Mouse (Mus musculus): ENCODE measurements around the gene Hes5.

The Hes5 gene

DNA sequence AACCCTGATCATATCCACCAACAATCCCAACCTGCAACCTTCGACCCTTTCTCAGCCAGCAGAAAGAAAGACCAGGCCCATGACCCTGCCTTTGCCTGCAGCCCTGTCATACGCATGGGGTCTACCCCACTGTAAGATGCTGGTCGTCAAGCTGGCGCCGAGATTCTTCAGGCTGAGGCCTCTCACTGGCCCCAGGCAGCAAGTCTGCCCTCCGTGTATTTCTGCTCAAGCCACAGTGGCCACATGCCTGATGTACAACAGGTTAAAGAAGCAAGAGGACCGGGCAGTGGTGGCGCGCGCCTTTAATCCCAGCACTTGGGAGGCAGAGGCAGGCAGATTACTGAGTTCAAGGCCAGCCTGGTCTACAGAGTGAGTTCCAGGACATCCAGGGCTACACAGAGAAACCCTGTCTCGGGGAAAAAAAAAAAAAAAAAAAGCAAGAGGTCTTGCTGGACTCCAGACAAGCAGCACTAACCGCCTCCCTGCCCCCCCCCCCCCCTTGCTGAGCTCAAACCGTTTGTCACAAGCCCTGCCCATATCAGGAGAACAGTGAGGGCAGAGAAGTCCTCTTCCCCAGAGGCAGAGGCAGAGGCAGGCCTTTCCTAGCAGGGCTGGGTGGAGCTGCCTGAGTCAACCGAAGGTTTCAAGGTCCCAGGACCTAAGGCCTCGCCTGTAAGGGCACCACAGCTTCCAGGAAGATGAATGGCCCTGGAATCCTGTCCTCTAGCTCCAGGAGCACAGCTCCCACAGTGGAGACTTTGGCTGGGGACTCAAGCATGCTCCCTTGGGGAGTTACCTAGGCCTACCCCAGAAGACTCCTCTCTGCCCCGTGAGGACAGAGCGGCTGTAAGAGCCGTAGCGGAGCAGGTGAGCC, 21.8 kb downstream of the Hes5 start:
- Histone ChIP-seq H3K9me3 (ENCODE audit: low read length) (no peaks in the 10 kb centered on the region), H3K36me3 (ENCODE audit: insufficient read depth, low read length) (peaks cover 48% of the 10 kb centered on the region), H3K4me3 (replicated peaks; ENCODE audit: low read length) (peak overlapping the region; percentile 73; the same call in 1 of the 2 replicates), H3K4me1 (replicated peaks; ENCODE audit: low read depth, low read length) (peaks cover 79% of the 10 kb centered on the region), H3K27me3 (ENCODE audit: insufficient read depth, low read length) (peaks cover 32% of the 10 kb centered on the region)
- TF ChIP-seq NANOG (IDR thresholded peaks at IDR 0.05; ENCODE audit: borderline replicate concordance, low read length): no peak
- TF ChIP-seq POU5F1 (IDR thresholded peaks at IDR 0.05; ENCODE audit: borderline replicate concordance, low read length): no peak
- no peak for TF ChIP-seq CTCF (conservative IDR thresholded peaks at IDR 0.05; ENCODE audit: low read length)

DNA sequence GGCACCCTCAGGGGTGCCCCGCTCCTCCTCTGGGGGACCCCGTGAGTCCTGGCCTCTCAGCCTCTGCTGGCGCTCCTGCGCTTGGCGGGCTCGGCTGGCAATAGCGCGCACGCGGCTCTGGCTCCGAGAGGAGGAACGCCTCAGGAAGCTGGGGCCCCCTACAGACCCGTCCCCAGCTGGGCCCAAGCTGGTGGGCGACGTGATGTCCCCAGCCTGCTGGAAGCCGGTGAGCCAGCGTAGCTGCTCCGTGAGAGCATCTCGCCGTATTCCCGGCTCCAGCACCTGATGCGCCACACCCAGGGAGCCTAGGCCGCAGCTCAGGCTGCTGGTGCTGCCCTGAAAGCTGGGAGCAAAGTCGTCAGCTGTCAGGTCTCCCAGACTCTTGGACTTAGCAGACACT, 23.0 kb downstream of the Hes5 start:
- no peak for TF ChIP-seq CTCF (conservative IDR thresholded peaks at IDR 0.05; ENCODE audit: low read length)
- TF ChIP-seq POU5F1 (IDR thresholded peaks at IDR 0.05; ENCODE audit: borderline replicate concordance, low read length): no peak
- no peak for TF ChIP-seq NANOG (IDR thresholded peaks at IDR 0.05; ENCODE audit: borderline replicate concordance, low read length)
- peaks cover 35% of the 10 kb centered on the region for H3K36me3 ChIP-seq (ENCODE audit: insufficient read depth, low read length)
- H3K27me3 ChIP-seq (ENCODE audit: insufficient read depth, low read length): peaks cover 37% of the 10 kb centered on the region
- H3K4me3 ChIP-seq (replicated peaks; ENCODE audit: low read length): peak overlapping the region; percentile 73
- H3K4me1 ChIP-seq (replicated peaks; ENCODE audit: low read depth, low read length): peaks cover 72% of the 10 kb centered on the region
- no peaks in the 10 kb centered on the region for H3K9me3 ChIP-seq (ENCODE audit: low read length)

DNA sequence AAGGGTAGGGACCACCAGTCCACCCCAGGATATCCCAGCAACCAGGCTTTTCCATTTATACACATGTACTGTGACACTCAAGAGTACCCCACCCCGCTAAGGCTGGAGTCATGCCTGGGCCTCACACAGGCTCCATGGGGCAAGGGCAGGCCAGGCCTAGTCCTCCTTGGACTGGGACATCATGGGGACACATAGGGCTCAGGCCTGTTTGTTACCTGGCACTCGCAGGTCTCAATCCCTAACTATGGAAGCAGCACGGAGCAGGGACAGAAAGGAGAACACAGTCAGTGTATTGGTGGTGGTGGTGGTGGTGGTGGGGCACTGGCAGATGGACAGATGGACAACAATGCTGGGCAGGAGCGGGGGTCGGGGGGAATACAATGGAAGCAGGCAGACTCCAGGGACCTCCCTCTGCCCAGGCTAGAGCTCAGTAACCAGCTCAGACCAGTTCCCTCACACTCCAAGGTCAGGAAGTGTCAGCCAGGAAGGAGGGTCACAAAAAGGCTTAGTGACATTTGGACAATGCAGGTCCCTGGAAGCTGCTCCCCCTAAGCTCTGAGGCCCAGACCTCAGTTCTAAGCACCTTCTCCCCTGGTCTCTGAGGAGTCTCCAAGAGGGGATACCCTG, 24.5 kb downstream of the Hes5 start:
- Histone ChIP-seq H3K9me3 (ENCODE audit: low read length) (no peaks in the 10 kb centered on the region), H3K4me1 (replicated peaks; ENCODE audit: low read depth, low read length) (peaks cover 61% of the 10 kb centered on the region), H3K27me3 (ENCODE audit: insufficient read depth, low read length) (peaks cover 39% of the 10 kb centered on the region), H3K36me3 (ENCODE audit: insufficient read depth, low read length) (peaks cover 20% of the 10 kb centered on the region), H3K4me3 (replicated peaks; ENCODE audit: low read length) (peak overlapping the region; percentile 64)
- TF ChIP-seq CTCF (conservative IDR thresholded peaks at IDR 0.05; ENCODE audit: low read length) (no peak), NANOG (IDR thresholded peaks at IDR 0.05; ENCODE audit: borderline replicate concordance, low read length) (no peak), POU5F1 (IDR thresholded peaks at IDR 0.05; ENCODE audit: borderline replicate concordance, low read length) (no peak)

DNA sequence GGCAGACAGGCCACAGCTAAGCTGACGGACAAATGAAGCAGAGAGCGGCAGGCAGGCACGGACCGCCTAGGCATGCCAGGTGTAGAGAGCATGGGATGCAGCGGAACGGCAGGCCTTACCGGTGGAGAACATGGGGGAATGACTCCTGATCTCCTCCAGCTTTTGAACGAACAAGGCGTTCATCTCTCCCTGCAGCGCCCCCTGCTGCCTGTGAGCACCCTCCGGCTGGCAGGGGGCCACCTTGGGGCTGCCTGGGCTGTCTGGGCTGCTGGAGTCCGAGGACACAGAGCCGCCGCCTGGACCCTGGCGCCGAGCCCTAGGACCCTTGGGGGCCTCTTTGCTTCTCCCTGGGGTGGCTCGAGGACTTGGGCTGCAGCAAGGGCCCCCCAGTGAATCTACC, 25.4 kb downstream of the Hes5 start:
- peaks cover 11% of the 10 kb centered on the region for H3K36me3 ChIP-seq (ENCODE audit: insufficient read depth, low read length)
- peaks cover 55% of the 10 kb centered on the region for H3K4me1 ChIP-seq (replicated peaks; ENCODE audit: low read depth, low read length)
- H3K4me3 ChIP-seq (replicated peaks; ENCODE audit: low read length): peak overlapping the region; percentile 64
- no peaks in the 10 kb centered on the region for H3K9me3 ChIP-seq (ENCODE audit: low read length)
- TF ChIP-seq NANOG (IDR thresholded peaks at IDR 0.05; ENCODE audit: borderline replicate concordance, low read length): no peak
- peak; percentile 35 for TF ChIP-seq CTCF (conservative IDR thresholded peaks at IDR 0.05; ENCODE audit: low read length)
- TF ChIP-seq POU5F1 (IDR thresholded peaks at IDR 0.05; ENCODE audit: borderline replicate concordance, low read length): no peak
- H3K27me3 ChIP-seq (ENCODE audit: insufficient read depth, low read length): peaks cover 39% of the 10 kb centered on the region

DNA sequence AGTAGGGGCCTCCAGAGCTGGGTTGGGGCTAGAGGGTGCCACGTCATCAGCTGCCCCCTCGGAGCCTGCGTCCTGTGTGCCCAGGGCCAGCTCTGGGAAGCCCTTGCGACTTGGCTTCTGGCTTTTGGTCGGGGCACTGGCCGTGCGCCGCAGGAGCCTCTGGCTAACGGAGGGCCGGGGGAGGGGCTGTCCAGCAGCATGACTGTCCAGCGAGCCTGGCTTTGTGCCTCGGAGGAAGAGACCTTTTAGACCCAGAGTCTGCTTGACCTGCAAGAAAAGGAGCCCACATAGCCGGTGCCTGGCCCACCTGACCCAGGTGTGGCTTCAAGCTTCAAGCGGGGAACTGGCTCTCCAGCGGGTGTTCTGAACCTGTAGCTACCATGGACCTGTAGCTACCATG, 26.0 kb downstream of the Hes5 start:
- H3K4me1 ChIP-seq (replicated peaks; ENCODE audit: low read depth, low read length): peaks cover 48% of the 10 kb centered on the region
- H3K9me3 ChIP-seq (ENCODE audit: low read length): no peaks in the 10 kb centered on the region
- H3K4me3 ChIP-seq (replicated peaks; ENCODE audit: low read length): peak overlapping the region; percentile 64
- peaks cover 5% of the 10 kb centered on the region for H3K36me3 ChIP-seq (ENCODE audit: insufficient read depth, low read length)
- TF ChIP-seq CTCF (conservative IDR thresholded peaks at IDR 0.05; ENCODE audit: low read length) (no peak), NANOG (IDR thresholded peaks at IDR 0.05; ENCODE audit: borderline replicate concordance, low read length) (no peak), POU5F1 (IDR thresholded peaks at IDR 0.05; ENCODE audit: borderline replicate concordance, low read length) (no peak)
- peaks cover 39% of the 10 kb centered on the region for H3K27me3 ChIP-seq (ENCODE audit: insufficient read depth, low read length)

DNA sequence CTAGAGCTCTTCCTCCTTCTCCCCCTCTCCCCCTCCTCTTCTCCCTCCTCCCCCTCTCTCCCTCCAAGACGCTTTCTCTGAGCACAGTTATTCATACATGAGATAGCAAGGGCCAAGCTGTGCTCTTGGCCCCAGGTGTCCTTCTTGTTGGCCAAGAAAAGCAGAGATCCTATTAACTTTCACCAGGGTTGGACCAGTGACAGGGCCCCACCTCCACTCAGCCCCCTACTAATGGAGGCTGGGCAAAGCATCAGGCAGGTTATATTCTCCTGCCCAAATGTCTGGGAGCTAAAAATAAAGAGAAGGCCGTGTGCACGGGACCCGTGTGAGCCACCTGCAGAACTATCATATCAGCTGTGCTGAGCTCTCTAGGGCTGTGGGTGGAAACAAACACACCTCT, 34.2 kb downstream of the Hes5 start:
- TF ChIP-seq POU5F1 (IDR thresholded peaks at IDR 0.05; ENCODE audit: borderline replicate concordance, low read length) (no peak), CTCF (conservative IDR thresholded peaks at IDR 0.05; ENCODE audit: low read length) (no peak), NANOG (IDR thresholded peaks at IDR 0.05; ENCODE audit: borderline replicate concordance, low read length) (no peak)
- H3K4me1 ChIP-seq (replicated peaks; ENCODE audit: low read depth, low read length): peaks cover 2% of the 10 kb centered on the region; the same call in 1 of the 2 replicates
- H3K9me3 ChIP-seq (ENCODE audit: low read length): no peaks in the 10 kb centered on the region
- H3K36me3 ChIP-seq (ENCODE audit: insufficient read depth, low read length): no peaks in the 10 kb centered on the region
- 0 out of 2 replicates have a peak, but pooled peaks cover 3% of the 10 kb centered on the region for H3K27me3 ChIP-seq (ENCODE audit: insufficient read depth, low read length)
- no peak overlapping the region for H3K4me3 ChIP-seq (replicated peaks; ENCODE audit: low read length)

DNA sequence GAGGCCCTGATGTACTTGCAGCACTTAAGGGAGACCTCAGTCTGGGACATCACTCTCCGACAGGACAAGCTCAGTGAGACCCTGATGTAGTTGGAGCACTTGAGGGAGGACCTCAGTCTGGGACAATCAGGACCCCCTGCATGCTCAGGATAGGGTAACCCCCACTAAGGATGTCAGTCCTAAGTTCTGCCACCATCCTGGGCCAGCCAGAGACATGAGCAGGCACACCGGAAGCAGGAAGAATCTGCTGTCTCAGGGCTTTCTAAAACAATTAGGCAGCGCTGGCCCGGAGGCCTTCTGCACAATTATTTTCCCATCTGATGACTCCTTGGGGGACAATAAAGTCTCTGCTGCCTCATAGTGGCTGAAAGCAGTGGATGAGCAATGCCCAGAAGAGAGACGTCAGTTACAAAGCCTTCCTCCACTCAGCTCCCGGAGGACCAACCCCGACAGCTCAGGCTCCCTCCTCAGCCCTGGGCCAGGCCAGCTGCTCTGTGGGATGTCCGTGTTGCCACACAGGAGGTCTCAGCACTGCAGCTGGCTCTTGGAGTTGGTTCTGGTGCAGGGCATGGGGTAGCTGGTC, 35.9 kb downstream of the Hes5 start:
- no peak for TF ChIP-seq CTCF (conservative IDR thresholded peaks at IDR 0.05; ENCODE audit: low read length)
- TF ChIP-seq POU5F1 (IDR thresholded peaks at IDR 0.05; ENCODE audit: borderline replicate concordance, low read length): no peak
- TF ChIP-seq NANOG (IDR thresholded peaks at IDR 0.05; ENCODE audit: borderline replicate concordance, low read length): no peak
- H3K9me3 ChIP-seq (ENCODE audit: low read length): no peaks in the 10 kb centered on the region
- no peak overlapping the region for H3K4me3 ChIP-seq (replicated peaks; ENCODE audit: low read length)
- H3K4me1 ChIP-seq (replicated peaks; ENCODE audit: low read depth, low read length): peaks cover 13% of the 10 kb centered on the region
- peaks cover 6% of the 10 kb centered on the region for H3K27me3 ChIP-seq (ENCODE audit: insufficient read depth, low read length)
- H3K36me3 ChIP-seq (ENCODE audit: insufficient read depth, low read length): no peaks in the 10 kb centered on the region

DNA sequence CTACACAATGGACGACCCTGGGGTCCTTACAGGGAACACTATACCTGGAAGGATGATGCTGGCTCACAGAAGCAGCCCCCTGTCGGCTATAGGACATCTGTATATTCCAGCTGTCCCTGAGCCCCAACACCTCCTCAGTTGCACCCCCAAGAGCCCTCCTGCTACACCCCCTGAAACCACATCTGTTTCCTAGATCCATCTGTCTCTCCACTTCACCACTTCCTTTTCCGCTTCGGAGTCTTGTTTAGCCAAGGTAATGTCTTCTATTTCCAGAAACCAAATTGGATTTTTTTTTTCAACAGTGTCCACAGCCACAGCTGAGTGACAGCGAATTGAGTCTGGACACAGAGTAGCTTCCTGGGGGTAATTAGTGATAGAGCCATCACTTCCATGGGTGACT, 38.7 kb downstream of the Hes5 start:
- H3K9me3 ChIP-seq (ENCODE audit: low read length): no peaks in the 10 kb centered on the region
- no peak overlapping the region for H3K4me3 ChIP-seq (replicated peaks; ENCODE audit: low read length)
- H3K4me1 ChIP-seq (replicated peaks; ENCODE audit: low read depth, low read length): peaks cover 13% of the 10 kb centered on the region
- peaks cover 12% of the 10 kb centered on the region for H3K27me3 ChIP-seq (ENCODE audit: insufficient read depth, low read length)
- H3K36me3 ChIP-seq (ENCODE audit: insufficient read depth, low read length): no peaks in the 10 kb centered on the region
- TF ChIP-seq POU5F1 (IDR thresholded peaks at IDR 0.05; ENCODE audit: borderline replicate concordance, low read length): no peak
- TF ChIP-seq CTCF (conservative IDR thresholded peaks at IDR 0.05; ENCODE audit: low read length): no peak
- no peak for TF ChIP-seq NANOG (IDR thresholded peaks at IDR 0.05; ENCODE audit: borderline replicate concordance, low read length)
